Mouse (Mus musculus) brain, embryonic 18.5 days (tissue): ENCODE measurements around the gene Ctcf.

ENCODE experiments used
- DNase-seq: peaks from one replicate; pipeline ENCODE4 v3.0.0-alpha.2; 2012; ENCODE audit warnings: low read depth, low spot score

Ctcf gene

GRCm38 (mm10) chr8:105617451-105618278 lies 18.7 kb upstream of the Ctcf start:
- no peak for DNase-seq

GRCm38 (mm10) chr8:105618279-105618634 lies 18.1 kb upstream of the Ctcf start:
- no peak for DNase-seq

- DNase-seq = no peak
Measured at GRCm38 (mm10) chr8:105618892-105619591, 17.3 kb upstream of the Ctcf start.

GRCm38 (mm10) chr8:105620211-105620610 lies 16.2 kb upstream of the Ctcf start:
- DNase-seq = no peak

GRCm38 (mm10) chr8:105620946-105621720 lies 15.2 kb upstream of the Ctcf start:
- DNase-seq = no peak

GRCm38 (mm10) chr8:105621841-105622240 lies 14.5 kb upstream of the Ctcf start:
- no peak for DNase-seq

- DNase-seq = peak; percentile 58
Measured at GRCm38 (mm10) chr8:105622421-105622920, 13.9 kb upstream of the Ctcf start.

- no peak for DNase-seq
Measured at GRCm38 (mm10) chr8:105623118-105623517, 13.2 kb upstream of the Ctcf start.

- DNase-seq = no peak
Measured at GRCm38 (mm10) chr8:105623679-105624245, 12.6 kb upstream of the Ctcf start.

GRCm38 (mm10) chr8:105624401-105624800 lies 12.0 kb upstream of the Ctcf start:
- no peak for DNase-seq

GRCm38 (mm10) chr8:105624831-105625230 lies 11.5 kb upstream of the Ctcf start:
- no peak for DNase-seq

GRCm38 (mm10) chr8:105626086-105626485 lies 10.3 kb upstream of the Ctcf start:
- no peak for DNase-seq

GRCm38 (mm10) chr8:105629337-105629736 lies 7.0 kb upstream of the Ctcf start:
- no peak for DNase-seq

GRCm38 (mm10) chr8:105634771-105635458 lies 1.5 kb upstream of the Ctcf start:
- DNase-seq = no peak

GRCm38 (mm10) chr8:105635481-105635880 lies 887 bp upstream of the Ctcf start:
- no peak for DNase-seq

GRCm38 (mm10) chr8:105636963-105637510 lies 669 bp downstream of the Ctcf start, which contains the start of gene Agrp:
Gene Agrp, minus strand, starts transcription at chr8:105637393.
- DNase-seq = no peak

GRCm38 (mm10) chr8:105637601-105638041 lies 1.3 kb downstream of the Ctcf start:
- no peak for DNase-seq

GRCm38 (mm10) chr8:105638510-105638909 lies 2.1 kb downstream of the Ctcf start:
- DNase-seq = no peak

GRCm38 (mm10) chr8:105639835-105640234 lies 3.5 kb downstream of the Ctcf start:
- no peak for DNase-seq

GRCm38 (mm10) chr8:105640511-105640910 lies 4.1 kb downstream of the Ctcf start:
- DNase-seq = no peak

- DNase-seq = no peak
Measured at GRCm38 (mm10) chr8:105645205-105645604, 8.8 kb downstream of the Ctcf start.
